Mouse (Mus musculus) granulocyte monocyte progenitor cell, adult 5-6 weeks (primary cell): ENCODE measurements around the gene Cacnb1. TPM values are rescaled to one million over a fixed set of nuclear protein-coding genes. Genes with fewer than 3 reads are reported as not detected.

Experiments used
- ATAC-seq: replicated peaks from 2 replicates; pipeline ENCODE4 v1.8.0; 2016; ENCODE audit warnings: mild to moderate bottlenecking, moderate TSS enrichment, inconsistent platforms; ENCODE audit not compliant: poor library complexity, severe bottlenecking
- total RNA-seq, 2 experiments: library from RNA; stranded (forward) in 1 of 2; stranded (reverse) in 1 of 2; fragments of 200-712, 200-1000 nt in 1 of 2; fragments of >200 nt in 1 of 2; fragmentation: Nextera tagmentation in 1 of 2; gene quantifications; 2 replicates each; pipeline ENCODE4 v1.2.3; 2014 to 2017

Cacnb1 gene
- total RNA-seq, 2 experiments from 2014 or later, result 0.71 to 0.77 TPM

GRCm38 (mm10) chr11:97994539-97995100, 28.2 kb downstream of the Cacnb1 start:
- ATAC-seq, result peak; percentile 55

DNA sequence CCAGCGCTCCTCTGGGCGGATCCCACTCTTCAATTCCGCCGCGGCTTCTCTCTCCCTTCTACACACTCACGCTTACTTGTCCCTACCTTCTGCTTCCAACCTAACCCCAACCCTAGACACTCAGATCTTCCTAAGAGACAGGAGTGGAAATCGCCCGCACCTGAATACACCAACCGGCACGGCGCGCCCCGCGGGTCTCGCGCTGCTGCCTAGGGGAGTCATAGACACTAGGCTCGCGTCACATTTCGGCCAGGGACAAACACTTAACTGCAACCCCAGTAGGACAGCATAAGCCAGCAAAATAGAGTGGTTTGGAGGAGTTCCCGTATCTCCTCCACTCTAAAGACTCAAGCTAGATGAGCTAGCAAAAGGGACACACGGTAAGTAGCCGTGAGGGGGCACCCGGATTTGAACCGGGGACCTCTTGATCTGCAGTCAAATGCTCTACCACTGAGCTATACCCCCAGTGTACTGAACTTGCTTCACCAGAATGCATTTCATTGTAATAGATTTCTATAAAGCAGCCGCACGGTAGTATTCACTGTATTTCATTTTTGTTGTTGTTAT, 34.2 kb downstream of the Cacnb1 start:
- ATAC-seq, result peak; percentile 50

DNA sequence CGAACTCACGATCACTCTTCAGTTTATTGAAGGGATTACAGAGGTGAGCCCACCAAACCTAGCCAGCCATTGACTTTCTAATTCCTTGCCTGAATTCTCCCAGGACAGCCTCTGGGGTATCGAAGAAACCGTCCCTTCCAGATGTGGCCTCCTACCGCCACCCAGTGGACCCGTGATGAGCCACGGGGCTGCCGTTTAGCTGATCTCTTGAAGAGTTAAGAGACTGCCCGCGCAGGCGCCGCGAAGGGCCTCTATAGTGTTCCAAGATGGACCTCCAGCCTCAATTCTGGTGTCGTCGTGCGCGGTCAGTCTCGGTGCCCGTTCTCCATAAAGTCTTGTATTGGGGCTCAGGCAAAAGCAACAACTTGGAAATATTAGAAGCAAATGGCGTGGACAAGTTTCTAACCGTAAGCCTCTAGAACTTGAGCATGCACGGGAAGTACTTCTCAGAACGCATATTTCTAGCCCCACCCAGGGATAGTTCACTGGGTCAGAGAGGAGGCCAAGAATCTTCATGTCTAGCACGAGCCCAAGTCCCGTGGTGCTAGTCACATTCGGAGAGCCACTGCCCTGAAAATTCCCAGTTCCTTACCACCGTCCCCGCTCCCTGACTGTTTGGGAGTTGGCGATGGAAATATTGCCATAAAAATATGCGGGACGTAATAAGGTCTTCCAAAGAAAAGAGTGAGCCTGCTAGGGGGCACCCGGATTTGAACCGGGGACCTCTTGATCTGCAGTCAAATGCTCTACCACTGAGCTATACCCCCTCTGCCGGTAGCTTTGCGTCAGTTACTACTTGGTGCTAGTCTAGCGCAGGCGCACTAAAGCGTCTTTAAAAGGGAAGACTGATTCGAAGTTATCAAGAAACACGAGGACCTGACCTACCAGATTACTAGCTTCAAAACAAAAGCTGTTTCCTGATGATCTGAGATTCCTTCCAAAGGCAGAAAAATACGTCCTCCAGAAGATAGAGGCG, 35.0 kb downstream of the Cacnb1 start:
- peak; percentile 75 for ATAC-seq

DNA sequence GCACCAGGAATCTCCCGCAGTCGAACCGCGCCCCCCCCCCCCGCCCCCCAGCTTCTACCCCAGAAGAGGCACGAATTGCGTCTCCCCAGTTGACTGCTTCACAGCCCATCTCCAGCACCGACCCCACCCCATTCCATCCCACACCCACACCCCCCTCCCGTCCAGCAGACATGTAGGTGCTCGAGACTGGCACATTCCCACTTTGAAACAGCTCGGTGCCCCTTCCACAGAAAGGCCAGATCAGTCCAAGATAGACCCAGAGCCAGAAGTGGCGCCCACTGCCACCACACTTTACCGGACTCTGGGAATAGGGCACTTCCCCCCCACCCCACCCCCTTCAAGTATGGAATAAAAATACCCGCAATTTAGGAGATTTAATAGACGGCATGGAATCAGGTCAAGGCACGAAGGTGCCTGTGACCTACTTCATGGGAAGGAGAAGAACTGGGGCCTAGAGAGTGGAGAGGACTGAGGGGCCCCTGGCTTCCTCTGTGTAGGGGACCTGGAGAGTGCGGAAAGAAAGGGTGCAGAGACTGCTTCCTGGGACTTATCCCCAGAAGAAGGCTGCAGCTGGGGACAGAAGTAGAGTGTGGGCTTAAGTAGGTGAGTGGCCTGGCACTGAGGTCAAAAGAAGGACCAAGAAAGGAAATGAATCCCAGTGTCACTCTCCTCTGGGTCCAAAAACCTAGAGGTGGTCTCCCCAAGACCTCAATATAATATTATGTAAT, 35.9 kb downstream of the Cacnb1 start:
- ATAC-seq, result no peak

DNA sequence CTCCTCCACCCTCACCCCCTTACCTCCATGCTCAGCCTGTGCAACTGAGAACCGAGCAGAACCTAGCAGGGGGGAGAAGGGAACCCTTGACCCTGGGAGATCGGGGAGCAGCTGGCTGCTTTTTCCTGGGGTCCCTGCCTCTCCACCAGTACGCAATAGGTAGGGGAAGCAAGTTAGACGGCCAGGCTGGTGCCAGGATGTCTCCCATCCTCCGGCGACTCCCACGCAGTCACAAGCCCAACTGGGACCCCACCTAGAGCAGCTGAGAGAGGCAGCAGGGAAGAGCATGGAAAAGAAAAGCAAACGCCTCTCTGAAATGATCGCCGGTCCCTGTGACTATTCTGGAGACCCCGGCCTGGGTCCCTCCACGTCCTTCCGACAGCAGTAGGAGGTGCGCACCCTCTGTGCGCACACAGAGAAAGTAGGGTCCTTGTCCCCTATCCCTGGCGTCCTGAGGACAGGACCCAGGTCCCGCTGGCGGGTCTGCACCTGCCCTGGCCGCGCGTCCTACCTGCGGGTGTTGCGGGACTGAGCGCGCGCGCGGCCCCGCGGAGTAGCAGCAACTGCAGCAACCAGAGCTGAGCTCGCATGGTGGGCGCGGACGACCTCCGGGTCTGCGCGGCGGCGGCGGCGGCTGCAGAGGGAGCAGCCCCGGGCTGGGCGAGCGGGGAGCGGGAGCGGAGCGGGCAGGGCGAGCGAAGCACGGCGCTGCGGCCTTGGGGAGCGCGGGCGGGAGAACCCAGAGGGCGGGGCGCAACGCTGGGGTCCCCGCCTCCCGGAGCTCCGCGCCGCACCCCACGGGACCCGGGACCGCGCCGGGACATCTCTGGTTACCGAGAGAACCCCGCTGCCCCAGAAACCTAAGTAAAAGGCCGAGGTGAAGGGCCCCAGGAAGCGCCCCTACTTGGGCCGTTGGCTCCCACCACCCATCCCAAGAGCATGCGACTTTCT, 36.8 kb downstream of the Cacnb1 start, which contains the start of gene Plxdc1:
Gene Plxdc1, minus strand, starts transcription at position 718 of the 951 bp plus-strand sequence.
- 0 out of 2 replicates have a peak, but pooled peaks have one; percentile 10 for ATAC-seq

- ATAC-seq, result no peak
Measured at GRCm38 (mm10) chr11:97983983-97984382, 38.9 kb downstream of the Cacnb1 start.

GRCm38 (mm10) chr11:97983506-97983905, 39.3 kb downstream of the Cacnb1 start:
- ATAC-seq, result no peak

- ATAC-seq, result no peak
Measured at GRCm38 (mm10) chr11:97982721-97983120, 40.1 kb downstream of the Cacnb1 start.

- no peak for ATAC-seq
Measured at GRCm38 (mm10) chr11:97980531-97980966, 42.3 kb downstream of the Cacnb1 start.

GRCm38 (mm10) chr11:97979824-97980495, 42.9 kb downstream of the Cacnb1 start:
- ATAC-seq, result no peak

DNA sequence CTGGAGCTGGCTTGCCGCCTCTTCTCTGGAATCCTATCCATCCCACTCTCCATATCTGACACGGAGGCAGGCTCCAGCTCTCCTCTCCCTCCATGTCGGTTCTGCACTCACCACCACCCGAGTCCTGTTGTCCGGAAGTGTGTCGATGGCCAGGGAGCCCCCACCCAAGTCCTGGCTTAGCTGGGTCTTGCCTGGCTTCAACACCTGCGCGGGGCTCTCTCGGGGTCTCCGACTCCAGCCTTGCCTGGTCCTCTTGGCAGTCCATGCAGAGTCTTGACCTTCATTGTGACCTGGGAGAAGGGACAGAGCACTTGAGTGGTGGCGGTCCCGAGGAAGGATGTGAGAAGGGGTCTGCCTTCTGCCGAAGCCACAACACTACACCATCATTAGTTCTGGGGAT, 44.4 kb downstream of the Cacnb1 start:
- no peak for ATAC-seq

- no peak for ATAC-seq
Measured at GRCm38 (mm10) chr11:97977797-97978196, 45.0 kb downstream of the Cacnb1 start.

DNA sequence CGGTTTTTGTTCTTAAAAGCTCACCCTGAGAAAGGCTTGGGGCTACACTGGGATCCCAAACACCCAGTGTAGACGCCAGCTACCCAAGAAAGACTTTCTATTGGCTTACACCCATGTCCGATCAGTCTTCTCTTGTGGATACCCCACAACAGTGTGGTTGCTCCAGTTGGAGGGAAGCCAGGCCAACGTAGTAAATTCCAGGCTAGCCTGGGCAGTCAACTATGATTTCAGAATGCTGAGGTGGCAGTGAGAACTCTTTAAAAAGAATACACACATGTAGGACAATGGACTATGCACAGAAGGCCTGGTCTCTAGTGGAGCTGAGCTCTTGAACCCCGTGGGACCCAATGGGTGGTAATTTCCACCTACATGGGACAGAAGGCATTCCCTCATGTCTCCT, 48.1 kb downstream of the Cacnb1 start:
- no peak for ATAC-seq

DNA sequence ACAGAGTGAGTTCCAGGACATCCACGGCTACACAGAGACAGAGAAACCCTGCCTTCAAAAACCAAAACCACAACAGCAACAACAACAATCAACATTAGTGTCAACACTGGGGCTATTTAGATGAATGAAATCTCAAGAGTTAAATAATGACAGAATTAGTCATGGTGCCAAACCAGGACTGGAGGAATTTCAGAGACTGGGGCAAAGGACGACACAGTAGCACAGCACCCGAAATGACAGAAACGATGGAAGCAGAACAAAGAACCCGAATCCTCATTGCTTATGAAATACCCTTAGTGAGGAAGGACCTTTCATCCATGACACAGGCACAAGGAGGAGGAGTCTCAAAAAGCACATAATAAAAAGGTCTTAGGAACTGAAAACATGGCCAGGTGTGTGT, 48.7 kb downstream of the Cacnb1 start:
- no peak for ATAC-seq

- ATAC-seq, result no peak
Measured at GRCm38 (mm10) chr11:97972434-97972833, 50.4 kb downstream of the Cacnb1 start.

- ATAC-seq, result no peak
Measured at GRCm38 (mm10) chr11:97971232-97971631, 51.6 kb downstream of the Cacnb1 start.

- no peak for ATAC-seq
Measured at GRCm38 (mm10) chr11:97970771-97971170, 52.1 kb downstream of the Cacnb1 start.

- ATAC-seq, result no peak
Measured at GRCm38 (mm10) chr11:97968385-97968784, 54.4 kb downstream of the Cacnb1 start.

- no peak for ATAC-seq
Measured at GRCm38 (mm10) chr11:97967114-97967513, 55.7 kb downstream of the Cacnb1 start.
